Mouse (Mus musculus): ENCODE measurements around the gene Gbe1. TPM values are rescaled to one million over a fixed set of nuclear protein-coding genes. Genes with fewer than 3 reads are reported as not detected.

Gene Gbe1
- 11.3 TPM for polyA plus RNA-seq (2014; fragmentation: Illumina TruSeq; extraction: RNeasy Lipid Tissue Mini Kit (QIAGEN cat#74804); ENCODE audit: insufficient read depth, low read depth, low replicate concordance)

GRCm38 (mm10) chr16:70313886-70314577 is at the start of gene Gbe1:
Gene Gbe1 (plus strand): TSS chr16:70313949.

Measured in lung, adult 10 weeks (tissue).